In genomic region chr13:94098369-94099084, GRCm38 (mm10) we compare ENCODE assay signal across 10 mouse cellular contexts. TPM values are rescaled to one million over a fixed set of nuclear protein-coding genes. Genes with fewer than 3 reads are reported as not detected.
A peak's percentile ranks its signal among the peaks of the same experiment; 100 is the strongest.
DNase-seq lines count a peak whose midpoint lies in the region; ATAC-seq and TF ChIP-seq lines count a peak whose summit lies in the region.
"Had no signal": no experiment of that assay in that cellular context is flagged by ENCODE, and none has a peak within 500 bp of the region (broad histone marks: within the 10 kb centered on the region; RNA-seq: fewer than 3 reads in every experiment).

No protein-coding gene starts in this region.

- no peak overlapping the region for H3K9ac ChIP-seq in stomach, postnatal 0 days (ENCODE audit: low read length)

- H3K4me3 ChIP-seq in limb, embryonic 10.5 days: no peak overlapping the region
- no peak overlapping the region for H3K4me3 ChIP-seq in stomach, postnatal 0 days (ENCODE audit: low read depth, low read length)

- peaks cover 60% of the 10 kb centered on the region for H3K4me1 ChIP-seq in limb, embryonic 10.5 days
- H3K4me1 ChIP-seq in stomach, postnatal 0 days (replicated peaks; ENCODE audit: control insufficient read depth, insufficient read depth): 0 out of 2 replicates have a peak, but pooled peaks cover 2% of the 10 kb centered on the region

- H3K4me2 ChIP-seq in stomach, postnatal 0 days (replicated peaks; ENCODE audit: low read depth): no peak overlapping the region

- DNase-seq in frontal cortex, postnatal 36 days (ENCODE audit: low spot score in 2 of 2): peak; percentile 6 to 17
- DNase-seq in frontal cortex, postnatal 10 days (ENCODE audit: low spot score in 2 of 2): no peak
- peak; percentile 8 for DNase-seq in right cerebral cortex, adult 18-20 months
- no peak for DNase-seq in right cerebral cortex, postnatal 25 days
- no peak for DNase-seq in limb, embryonic 10.5 days (ENCODE audit: low spot score)
- no peak for DNase-seq in stomach, postnatal 0 days (ENCODE audit: low spot score)
- no peak for DNase-seq in thymus, postnatal 25 days
- DNase-seq in urinary bladder, adult 2 months (ENCODE audit: low spot score): no peak
- DNase-seq: gastrocnemius, postnatal 14 days; kidney, postnatal 4 days had no signal

- WGBS in limb, embryonic 10.5 days: 60% methylated on average over 16 of the region's 16 CpGs
- 65% methylated on average over 16 of the region's 16 CpGs for WGBS in stomach, postnatal 0 days

- no peaks in the 10 kb centered on the region for H3K9me3 ChIP-seq in limb, embryonic 10.5 days (replicated peaks)
- no peaks in the 10 kb centered on the region for H3K9me3 ChIP-seq in stomach, postnatal 0 days (ENCODE audit: control insufficient read depth, low read length)

- no peak for TF ChIP-seq CTCF in stomach, postnatal 0 days (IDR thresholded peaks at IDR 0.05; ENCODE audit: low read depth)

- H3K27me3 ChIP-seq in limb, embryonic 10.5 days (ENCODE audit: low read depth, poor library complexity, severe bottlenecking): no peaks in the 10 kb centered on the region
- H3K27me3 ChIP-seq in stomach, postnatal 0 days (ENCODE audit: control insufficient read depth, insufficient read depth, low read length): no peaks in the 10 kb centered on the region

- peaks cover 17% of the 10 kb centered on the region for H3K36me3 ChIP-seq in limb, embryonic 10.5 days
- H3K36me3 ChIP-seq in stomach, postnatal 0 days (ENCODE audit: control insufficient read depth, insufficient read depth, low read length): no peaks in the 10 kb centered on the region

- H3K27ac ChIP-seq in limb, embryonic 10.5 days: peak overlapping the region; percentile 19; the same call in 1 of the 2 replicates
- no peak overlapping the region for H3K27ac ChIP-seq in stomach, postnatal 0 days (replicated peaks)

- TF ChIP-seq EP300 in stomach, postnatal 0 days (optimal IDR thresholded peaks at IDR 0.05): no peak

- ATAC-seq in stomach, postnatal 0 days (ENCODE audit: low FRiP score, low TSS enrichment): peak; percentile 67; the same call in 1 of the 2 replicates

RNA-seq across cellular contexts. Expression of gene Lhfpl2, which starts 40.9 kb away (rescaled TPM):
- 33.7 and 44.0 TPM in 2 replicates for polyA plus RNA-seq in limb, embryonic 10.5 days (2016; fragmentation: Nextera tagmentation; extraction: Ambion mirVana)
- polyA plus RNA-seq in stomach, postnatal 0 days (2015; fragmentation: Nextera tagmentation; extraction: Ambion mirVana): 6.8 and 7.0 TPM in 2 replicates
- 16.6 and 18.3 TPM in 2 replicates for polyA plus RNA-seq in urinary bladder, adult 2 months (2012; rRNA removed)

Comparison
In these comparisons a context has a peak if more than half of its experiments do, and no peak if none do; other contexts are left out.
1. DNase-seq: peak in frontal cortex, postnatal 36 days (2 of 2) and right cerebral cortex, adult 18-20 months (single experiment); none in frontal cortex, postnatal 10 days (0 of 2), right cerebral cortex, postnatal 25 days (single experiment), limb, embryonic 10.5 days (single experiment), stomach, postnatal 0 days (single experiment), thymus, postnatal 25 days (single experiment) and urinary bladder, adult 2 months (single experiment).